Mouse (Mus musculus): ENCODE measurements around the gene Rapgef4.
"Not testable (repeated sequence)": the region's sequence is repeated elsewhere in the genome, so short reads cannot be mapped to it uniquely, and the experiment has no call there.

Gene Rapgef4

DNA sequence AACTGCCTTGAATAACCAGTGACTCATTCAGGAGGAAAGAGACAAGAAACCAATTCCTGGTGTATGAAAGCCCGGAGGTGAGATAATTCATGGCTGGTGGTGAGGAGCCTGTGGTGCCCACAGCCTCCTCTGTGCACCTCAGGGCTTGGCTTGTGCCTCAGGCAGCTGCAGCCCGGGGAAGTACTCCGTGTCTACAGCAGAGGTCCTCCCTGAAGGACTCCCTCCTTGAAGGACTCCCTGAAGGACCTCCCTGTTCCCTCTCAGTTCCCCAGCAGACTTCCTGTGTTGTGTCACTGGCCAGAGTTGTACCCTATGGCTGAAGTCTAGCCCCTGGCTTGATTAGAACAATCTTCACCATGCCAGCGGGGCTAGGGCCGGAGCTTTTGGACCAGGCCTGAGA lies 50.7 kb downstream of the Rapgef4 start:
- no peak for DNase-seq

- DNase-seq: peak; percentile 62
Measured at GRCm38 (mm10) chr2:72035616-72036015, 54.6 kb downstream of the Rapgef4 start.

DNA sequence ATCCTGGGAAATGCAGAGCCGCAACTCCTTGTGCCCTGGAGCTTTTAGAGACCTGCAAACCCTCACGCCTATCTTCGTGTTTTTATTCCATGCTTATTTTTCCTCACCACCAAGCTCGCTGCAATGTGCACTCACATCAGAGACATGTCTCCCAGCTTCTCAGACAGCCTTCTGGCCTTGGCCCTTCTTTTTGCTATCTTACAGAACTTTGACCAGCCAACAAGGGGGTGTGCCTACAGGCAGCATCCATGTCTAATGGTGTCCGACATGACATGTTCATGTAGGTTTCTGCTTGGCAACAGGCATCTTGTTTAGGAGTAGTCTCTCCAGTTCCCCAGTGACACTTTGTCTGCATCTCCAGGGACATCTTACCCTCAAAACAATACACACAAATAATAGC lies 56.3 kb downstream of the Rapgef4 start:
- no peak for DNase-seq

GRCm38 (mm10) chr2:72038235-72038634 lies 57.2 kb downstream of the Rapgef4 start:
- DNase-seq: peak; percentile 88

DNA sequence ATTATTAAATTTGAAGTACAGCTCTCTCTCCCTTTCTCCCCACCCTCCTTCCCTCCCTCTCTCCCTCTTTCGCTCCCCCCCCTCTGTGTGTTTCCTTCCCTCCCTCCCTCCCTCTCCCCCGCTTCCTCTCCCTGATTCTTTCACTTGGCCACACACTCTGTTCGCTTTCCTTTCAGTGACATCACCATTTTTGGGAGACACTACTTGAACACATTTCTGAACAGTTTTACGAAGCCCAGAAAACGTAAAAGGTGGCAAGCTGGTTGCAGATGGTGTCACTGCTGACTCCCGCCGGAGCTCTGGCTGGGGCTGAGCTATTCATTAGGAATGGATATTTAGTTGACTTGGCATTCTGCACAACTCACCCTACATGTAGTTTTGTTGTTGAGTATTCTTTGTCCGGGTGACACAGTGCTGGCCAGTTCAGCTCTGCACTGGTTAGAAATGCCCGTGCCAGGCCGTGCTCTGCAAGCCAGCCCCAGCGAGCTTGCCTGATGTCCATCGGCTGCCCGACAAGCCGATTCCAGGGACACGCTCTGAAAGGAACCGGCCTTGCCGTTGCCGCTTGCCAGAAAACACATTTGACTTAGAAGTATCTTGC lies 57.7 kb downstream of the Rapgef4 start:
- peak; percentile 24 for DNase-seq

DNA sequence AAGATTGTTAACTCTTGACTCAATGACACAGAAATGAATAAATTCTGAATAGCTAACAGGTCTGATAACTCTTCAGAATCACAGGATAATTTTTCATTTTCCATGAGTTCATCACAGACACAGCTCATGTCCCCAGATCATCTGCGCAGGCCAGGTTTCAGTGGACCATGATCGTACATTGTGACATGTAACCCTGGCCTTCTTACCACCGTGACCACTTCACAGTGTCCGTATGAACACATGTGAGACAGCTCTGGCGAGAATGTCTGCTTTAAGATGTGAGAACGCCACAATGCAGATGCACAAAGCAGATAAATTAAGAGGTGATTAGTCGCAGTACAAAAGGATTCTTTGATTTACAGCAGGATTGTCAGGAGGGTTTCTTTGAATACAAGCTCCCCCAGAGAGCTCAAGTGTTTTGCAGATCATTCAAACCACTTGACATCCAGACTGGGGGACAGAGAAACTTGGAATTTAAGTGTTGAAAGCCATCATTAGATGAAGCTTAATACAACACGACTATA lies 58.5 kb downstream of the Rapgef4 start:
- no peak for DNase-seq

GRCm38 (mm10) chr2:72041087-72041486 lies 60.0 kb downstream of the Rapgef4 start:
- no peak for DNase-seq

- no peak for DNase-seq
Measured at GRCm38 (mm10) chr2:72042093-72042492, 61.1 kb downstream of the Rapgef4 start.

- peak; percentile 21 for DNase-seq
Measured at GRCm38 (mm10) chr2:72044191-72044590, 63.2 kb downstream of the Rapgef4 start.

DNA sequence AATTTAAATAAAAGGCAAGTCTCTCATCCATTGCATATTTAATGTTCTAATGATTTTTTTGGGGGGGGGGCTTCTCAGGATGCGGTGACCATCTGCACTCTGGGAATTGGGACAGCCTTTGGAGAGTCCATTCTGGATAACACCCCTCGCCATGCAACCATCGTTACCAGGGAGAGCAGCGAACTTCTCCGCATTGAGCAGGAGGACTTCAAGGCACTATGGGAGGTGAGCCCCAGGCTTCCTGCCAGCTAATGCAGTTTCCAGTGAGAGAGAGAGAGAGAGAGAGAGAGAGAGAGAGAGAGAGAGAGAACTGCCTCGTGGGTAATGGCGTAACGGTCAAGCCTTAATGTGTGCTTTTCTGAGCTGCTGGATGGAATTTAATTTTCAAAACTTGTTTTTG lies 64.0 kb downstream of the Rapgef4 start:
- no peak for DNase-seq

DNA sequence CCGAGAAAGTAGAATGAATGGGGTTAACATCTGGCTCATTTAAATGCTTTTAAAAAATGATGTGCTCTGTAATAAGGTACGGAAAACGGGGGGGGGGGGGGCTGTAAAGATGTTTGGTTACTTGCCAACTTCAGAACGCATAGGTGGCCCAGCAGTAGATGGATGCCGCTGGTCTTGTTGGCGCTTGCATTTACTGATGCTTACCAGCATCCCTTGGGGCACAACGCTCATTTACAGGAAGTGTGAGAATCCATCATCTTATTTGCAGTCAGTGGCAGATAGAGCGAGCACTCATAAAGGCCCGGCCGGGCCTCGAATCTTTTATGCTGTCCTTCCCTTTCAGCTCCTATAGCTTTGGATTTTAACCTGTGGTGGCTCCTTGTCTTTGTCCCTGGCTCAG lies 64.6 kb downstream of the Rapgef4 start:
- DNase-seq: no peak

- DNase-seq: no peak
Measured at GRCm38 (mm10) chr2:72050451-72050850, 69.4 kb downstream of the Rapgef4 start.

- peak; percentile 40 for DNase-seq
Measured at GRCm38 (mm10) chr2:72054280-72054679, 73.2 kb downstream of the Rapgef4 start.

GRCm38 (mm10) chr2:72054736-72055135 lies 73.7 kb downstream of the Rapgef4 start:
- DNase-seq: no peak

- DNase-seq: no peak
Measured at GRCm38 (mm10) chr2:72055476-72055875, 74.4 kb downstream of the Rapgef4 start.

GRCm38 (mm10) chr2:72056081-72056874 lies 75.2 kb downstream of the Rapgef4 start:
- DNase-seq: peak; percentile 31

GRCm38 (mm10) chr2:72062931-72063330 lies 81.9 kb downstream of the Rapgef4 start:
- no peak for DNase-seq

DNA sequence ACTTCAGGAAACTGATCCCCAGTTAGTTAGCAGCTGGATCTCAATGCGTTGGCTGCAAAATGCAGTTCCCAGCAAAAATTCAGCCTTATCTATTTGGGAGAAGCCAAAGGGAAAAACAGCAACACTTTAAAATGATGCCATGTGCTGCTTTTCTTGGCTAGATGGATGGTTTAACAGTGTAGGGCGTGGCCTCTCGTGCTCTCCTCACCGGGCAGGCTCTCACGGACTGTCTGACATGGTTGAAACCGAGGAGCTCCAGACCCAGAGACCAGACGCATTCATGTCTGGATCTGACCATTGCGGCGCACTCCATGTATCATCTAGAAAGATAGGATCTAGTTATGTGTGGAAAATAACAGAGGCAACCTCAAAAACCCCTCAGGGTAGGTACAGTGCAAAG lies 87.5 kb downstream of the Rapgef4 start:
- DNase-seq: no peak

DNA sequence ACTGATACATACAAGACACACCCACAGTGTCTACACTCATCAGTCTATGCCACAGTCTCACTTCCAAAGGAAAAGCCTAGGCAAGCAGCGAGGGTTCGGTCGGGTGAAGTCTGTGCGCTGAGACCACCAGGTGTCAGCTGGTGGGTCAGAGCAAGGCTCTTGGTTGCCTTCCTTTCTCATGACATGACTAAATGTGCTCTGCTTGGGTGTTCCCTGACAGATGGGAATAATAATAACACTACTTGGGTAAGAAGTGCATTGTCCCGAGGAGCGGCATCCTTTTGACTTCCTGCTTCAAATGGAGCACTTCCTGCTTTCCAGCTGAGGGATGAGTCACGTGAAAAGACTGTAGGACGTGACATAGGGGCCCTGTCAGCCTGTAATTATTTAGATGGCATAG lies 89.0 kb downstream of the Rapgef4 start:
- peak; percentile 39 for DNase-seq

GRCm38 (mm10) chr2:72073121-72073520 lies 92.1 kb downstream of the Rapgef4 start:
- DNase-seq: not testable (repeated sequence)

DNA sequence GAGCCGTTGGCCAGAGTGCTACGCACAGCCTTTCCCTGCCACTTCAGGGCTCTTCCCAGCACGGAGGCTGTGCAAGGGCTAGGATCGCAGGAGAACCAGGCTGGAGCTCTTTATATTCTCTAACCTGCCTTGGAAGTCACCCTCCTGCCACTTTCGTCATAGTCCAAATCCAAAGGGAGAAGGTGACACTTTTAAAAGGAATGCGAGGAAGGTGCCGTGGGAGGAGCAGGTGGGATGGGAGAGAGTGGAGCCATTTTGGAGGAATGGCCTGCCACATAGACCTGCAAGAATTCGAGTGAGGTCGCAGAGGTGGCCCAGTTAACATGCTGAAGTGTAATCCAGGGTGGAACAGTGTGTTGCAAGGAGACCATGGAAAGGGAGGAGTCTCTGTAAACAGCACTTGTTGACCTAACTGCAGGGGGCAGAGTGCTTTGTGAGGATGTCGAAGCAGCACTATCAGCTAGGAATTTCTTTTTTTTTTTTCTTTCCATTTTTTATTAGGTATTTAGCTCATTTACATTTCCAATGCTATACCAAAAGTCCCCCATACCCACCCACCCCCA lies 94.0 kb downstream of the Rapgef4 start:
- no peak for DNase-seq

DNA sequence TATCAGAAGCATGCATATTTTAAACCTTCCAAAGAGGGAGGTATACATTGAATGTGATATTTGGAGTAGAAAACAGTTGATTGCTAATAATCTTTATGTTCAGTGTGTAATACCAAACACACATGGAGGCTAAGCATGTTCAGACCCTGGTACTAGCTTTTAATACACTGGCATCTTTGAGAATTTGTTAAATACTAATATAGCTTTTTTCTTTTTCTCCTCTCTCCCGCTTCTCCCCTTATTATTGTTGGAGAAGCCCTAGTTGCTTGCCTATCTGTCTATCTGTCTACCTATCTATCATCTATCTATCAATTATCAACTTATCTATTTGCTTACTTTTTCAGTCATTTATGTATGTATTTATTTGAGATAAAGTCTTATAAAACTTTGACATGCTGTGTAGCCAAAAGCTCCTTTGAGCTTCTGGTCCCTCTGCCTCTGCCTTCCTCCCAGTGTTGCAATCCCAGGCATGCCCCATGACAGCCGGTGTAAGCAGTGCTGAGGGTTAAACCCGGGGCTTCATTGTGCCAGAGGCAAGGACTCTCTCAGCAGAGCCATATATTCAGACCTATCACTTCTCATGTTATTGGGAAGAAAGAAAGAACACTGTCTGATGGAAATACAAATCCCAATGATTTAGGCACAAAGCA lies 96.6 kb downstream of the Rapgef4 start:
- DNase-seq: no peak

DNA sequence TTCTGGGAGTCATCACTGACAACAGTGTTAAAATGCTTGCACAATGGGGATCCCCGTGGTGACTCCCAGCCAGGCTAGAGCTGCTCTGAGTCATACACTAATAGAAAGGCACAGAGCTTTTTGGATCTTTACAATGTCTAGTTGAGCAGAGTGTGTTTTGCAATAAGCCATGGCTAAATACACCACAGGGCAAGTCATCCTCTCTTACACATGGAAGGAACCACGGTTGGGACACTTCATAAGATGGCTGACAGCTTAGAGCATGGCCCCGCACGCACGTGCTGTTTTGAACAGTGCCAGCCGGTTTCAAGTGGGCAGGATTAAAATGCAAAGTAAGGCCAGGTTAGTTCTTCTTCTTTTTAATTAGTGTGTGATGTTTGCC lies 97.1 kb downstream of the Rapgef4 start:
- DNase-seq: no peak

GRCm38 (mm10) chr2:72079110-72079509 lies 98.1 kb downstream of the Rapgef4 start:
- DNase-seq: no peak

All from lung, postnatal 14 days (tissue).